9 mouse cellular contexts compared by ENCODE assay signal in genomic region chr12:40040067-40040466, GRCm38 (mm10). TPM values are rescaled to one million over a fixed set of nuclear protein-coding genes. Genes with fewer than 3 reads are reported as not detected.
DNase-seq lines count a peak whose midpoint lies in the region; ATAC-seq and TF ChIP-seq lines count a peak whose summit lies in the region.
"Had no signal": no experiment of that assay in that cellular context is flagged by ENCODE, and none has a peak within 500 bp of the region (broad histone marks: within the 10 kb centered on the region; RNA-seq: fewer than 3 reads in every experiment).

No protein-coding gene starts in this region.

- no peaks in the 10 kb centered on the region for H3K27me3 ChIP-seq in kidney, postnatal 0 days (ENCODE audit: insufficient read depth, low read length)
- H3K27me3 ChIP-seq in forebrain, embryonic 16.5 days (replicated peaks; ENCODE audit: control insufficient read depth, insufficient read depth, low read length) = no peaks in the 10 kb centered on the region
- H3K27me3 ChIP-seq: lung, embryonic 15.5 days had no signal

- no peak overlapping the region for H3K9ac ChIP-seq in kidney, postnatal 0 days (ENCODE audit: low read depth, low read length)
- H3K9ac ChIP-seq in forebrain, embryonic 16.5 days (replicated peaks; ENCODE audit: low read depth, low read length) = no peak overlapping the region
- H3K9ac ChIP-seq: lung, embryonic 15.5 days had no signal

- DNase-seq in kidney, postnatal 0 days (ENCODE audit: low spot score) = peak; percentile 71
- no peak for DNase-seq in kidney, postnatal 10 days
- DNase-seq in B cell, adult 2 months = peak; percentile 57 to 62
- DNase-seq in ES-CJ7 (ENCODE audit: low read depth, low spot score) = peak; percentile 65
- DNase-seq in heart, adult 9 months (ENCODE audit: low spot score in 2 of 2) = peak; percentile 9 to 19

- no peaks in the 10 kb centered on the region for H3K36me3 ChIP-seq in kidney, postnatal 0 days (ENCODE audit: insufficient read depth, low read length)
- no peaks in the 10 kb centered on the region for H3K36me3 ChIP-seq in forebrain, embryonic 16.5 days (ENCODE audit: control insufficient read depth, insufficient read depth)
- H3K36me3 ChIP-seq: lung, embryonic 15.5 days had no signal

- TF ChIP-seq CTCF in kidney, postnatal 0 days (IDR thresholded peaks at IDR 0.05; ENCODE audit: low read depth) = peak; percentile 73

- H3K9me3 ChIP-seq in kidney, postnatal 0 days (replicated peaks; ENCODE audit: low read length) = no peaks in the 10 kb centered on the region
- H3K9me3 ChIP-seq in forebrain, embryonic 16.5 days (ENCODE audit: control insufficient read depth, low read length) = no peaks in the 10 kb centered on the region; the same call in 1 of the 2 replicates
- H3K9me3 ChIP-seq: lung, embryonic 15.5 days had no signal

- H3K4me2 ChIP-seq in kidney, postnatal 0 days (ENCODE audit: low read length) = no peak overlapping the region
- no peak overlapping the region for H3K4me2 ChIP-seq in forebrain, embryonic 16.5 days (ENCODE audit: low read length)
- H3K4me2 ChIP-seq: lung, embryonic 15.5 days had no signal

- no peak overlapping the region for H3K27ac ChIP-seq in kidney, postnatal 0 days
- H3K27ac ChIP-seq in forebrain, embryonic 16.5 days (ENCODE audit: low read length) = no peak overlapping the region
- H3K27ac ChIP-seq: lung, embryonic 15.5 days had no signal

- H3K4me1 ChIP-seq in kidney, postnatal 0 days (replicated peaks; ENCODE audit: insufficient read depth, low read length) = no peaks in the 10 kb centered on the region
- H3K4me1 ChIP-seq in forebrain, embryonic 16.5 days (replicated peaks; ENCODE audit: control insufficient read depth, insufficient read depth, low read length) = peaks cover 7% of the 10 kb centered on the region

- no peak for ATAC-seq in kidney, postnatal 0 days (replicated peaks; ENCODE audit: low FRiP score, low read depth)
- peak; percentile 44 for ATAC-seq in monocyte, adult 5-6 weeks (replicated peaks; ENCODE audit: insufficient number of reproducible peaks, low FRiP score, low TSS enrichment, poor library complexity, severe bottlenecking)
- no peak for ATAC-seq in forebrain, embryonic 16.5 days

- no peak overlapping the region for H3K4me3 ChIP-seq in kidney, postnatal 0 days (replicated peaks; ENCODE audit: low read depth, low read length)
- no peak overlapping the region for H3K4me3 ChIP-seq in forebrain, embryonic 16.5 days (replicated peaks; ENCODE audit: low read length)
- H3K4me3 ChIP-seq: erythroblast, embryonic 14.5 days; lung, embryonic 15.5 days had no signal

RNA-seq across cellular contexts. Expression of gene Arl4a, which starts 2.2 kb away (rescaled TPM):
- 64.4 and 65.3 TPM in 2 replicates for polyA plus RNA-seq in kidney, postnatal 0 days (2015; fragmentation: Nextera tagmentation; extraction: Ambion mirVana)
- 19.2 to 34.1 TPM (median 30.3 TPM) in 3 replicates for total RNA-seq in monocyte, adult 5-6 weeks (2017)
- polyA plus RNA-seq in forebrain, embryonic 16.5 days (2015; fragmentation: Nextera tagmentation; extraction: Ambion mirVana) = 73.3 and 74.0 TPM in 2 replicates
